Mouse (Mus musculus): Measurements from ENCODE around the gene Sec31a. TPM values are rescaled to one million over a fixed set of nuclear protein-coding genes. Genes with fewer than 3 reads are reported as not detected.
A peak's percentile ranks its signal among the peaks of the same experiment; 100 is the strongest.
"Not testable (repeated sequence)": the region's sequence is repeated elsewhere in the genome, so short reads cannot be mapped to it uniquely, and the experiment has no call there.

The Sec31a gene
- polyA plus RNA-seq, 1 experiment from 2014 or later = 203 TPM

DNA sequence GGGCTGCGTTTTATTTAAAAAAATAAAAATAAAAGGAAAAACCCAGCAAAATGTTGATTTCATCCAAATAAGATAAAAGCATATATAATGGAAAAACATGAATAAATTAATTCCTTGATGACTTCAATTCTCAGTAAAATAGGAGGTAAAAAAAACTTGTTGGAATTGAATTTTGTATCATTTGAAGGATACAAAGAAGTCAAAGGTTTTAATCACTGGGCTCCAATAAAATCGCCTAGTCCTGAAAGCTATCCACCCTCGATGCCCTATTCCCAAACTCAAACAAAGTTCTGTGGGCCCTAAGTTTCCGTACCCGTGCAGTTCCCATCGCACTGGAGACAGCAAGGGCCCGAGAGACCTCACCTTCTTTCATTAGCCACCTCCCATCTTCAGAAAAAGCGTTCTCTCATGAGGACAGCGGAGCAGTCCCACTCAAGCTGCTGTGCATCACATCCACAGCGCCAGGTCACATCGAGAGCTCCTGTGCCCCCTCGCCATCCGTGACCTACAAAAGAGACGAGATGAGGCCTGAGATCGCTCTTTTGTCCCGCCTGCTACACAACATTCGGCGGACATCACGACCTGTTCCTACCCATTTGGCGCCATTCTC, 12.8 kb upstream of the Sec31a start:
- peak; percentile 61 for ATAC-seq (ENCODE audit: insufficient number of reproducible peaks, insufficient read depth, low FRiP score, low TSS enrichment, low read depth)
- Histone ChIP-seq H3K4me1 (peaks cover 45% of the 10 kb centered on the region), H3K4me3 (peak overlapping the region; percentile 81), H3K9ac (peak overlapping the region; percentile 97), H3K36me3 (peaks cover 41% of the 10 kb centered on the region), H3K27ac (peak overlapping the region; percentile 94), H3K4me2 (peak overlapping the region; percentile 93), H3K9me3 (no peaks in the 10 kb centered on the region), H3K27me3 (no peaks in the 10 kb centered on the region)
- under 1% methylated on average over 20 of the region's 20 CpGs for WGBS

DNA sequence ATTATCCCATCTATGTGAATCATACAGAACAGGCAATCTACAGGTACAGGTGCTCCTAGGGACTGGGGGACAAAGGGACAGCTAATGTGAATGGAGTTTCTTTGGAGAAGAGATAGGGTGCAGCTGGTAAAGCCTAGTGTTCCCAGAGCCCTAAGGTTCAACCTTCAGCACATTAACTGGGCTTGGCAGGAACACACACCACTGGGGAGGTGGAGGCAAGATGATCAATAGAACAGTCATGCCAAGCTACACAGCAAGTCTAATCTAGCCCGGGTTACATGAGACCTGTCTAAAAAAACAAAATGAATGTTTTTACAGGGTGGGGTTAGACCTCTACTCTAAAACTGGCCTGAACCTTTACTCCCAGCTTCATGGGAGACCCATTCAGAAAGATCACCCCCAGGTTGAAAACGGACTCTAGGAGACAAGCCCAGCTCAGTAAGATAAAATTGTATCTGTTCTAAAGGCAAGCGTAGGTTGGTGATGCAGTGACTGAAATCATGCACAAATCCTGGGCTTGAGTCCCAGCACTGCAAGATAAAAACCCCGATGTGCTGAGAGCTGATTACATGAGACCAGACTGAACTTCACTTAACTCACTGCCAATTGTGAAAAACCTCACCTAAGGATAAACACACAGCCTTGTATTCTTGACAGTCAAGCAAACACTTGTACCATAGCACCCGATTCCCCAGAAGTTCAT, 12.1 kb upstream of the Sec31a start:
- Histone ChIP-seq H3K9ac (peak overlapping the region; percentile 97), H3K4me3 (peak overlapping the region; percentile 81), H3K9me3 (no peaks in the 10 kb centered on the region), H3K4me1 (peaks cover 52% of the 10 kb centered on the region), H3K27ac (no peak overlapping the region), H3K36me3 (peaks cover 48% of the 10 kb centered on the region), H3K4me2 (peak overlapping the region; percentile 93), H3K27me3 (no peaks in the 10 kb centered on the region)
- ATAC-seq (ENCODE audit: insufficient number of reproducible peaks, insufficient read depth, low FRiP score, low TSS enrichment, low read depth) = no peak
- 7% methylated on average over 5 of the region's 5 CpGs for WGBS

DNA sequence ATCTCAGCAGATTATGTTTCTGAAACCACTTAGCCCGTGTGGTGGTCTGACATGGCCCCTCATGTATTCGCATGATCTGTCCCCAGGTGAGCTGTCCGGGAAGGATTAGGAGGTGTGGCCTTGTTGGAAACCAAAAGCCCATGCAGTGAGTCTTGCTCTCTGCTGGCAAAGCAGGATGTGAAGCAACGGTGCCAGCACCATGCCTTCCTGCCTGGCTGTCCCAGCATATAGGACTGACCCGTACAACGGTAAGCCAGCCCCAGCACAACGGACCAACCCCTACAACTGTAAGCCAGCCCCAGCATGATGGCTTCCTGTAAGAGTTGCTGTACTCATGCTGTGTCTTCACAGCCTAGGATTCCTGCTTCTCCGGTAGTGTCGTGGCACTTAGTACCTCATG, 11.2 kb upstream of the Sec31a start:
- peak overlapping the region; percentile 93 for H3K4me2 ChIP-seq
- H3K9ac ChIP-seq = peak overlapping the region; percentile 97
- H3K4me1 ChIP-seq = peaks cover 55% of the 10 kb centered on the region
- peaks cover 57% of the 10 kb centered on the region for H3K36me3 ChIP-seq
- no peaks in the 10 kb centered on the region for H3K9me3 ChIP-seq
- H3K27me3 ChIP-seq = no peaks in the 10 kb centered on the region
- 40% methylated on average over 9 of the region's 9 CpGs for WGBS
- no peak for ATAC-seq (ENCODE audit: insufficient number of reproducible peaks, insufficient read depth, low FRiP score, low TSS enrichment, low read depth)
- 0 out of 2 replicates have a peak overlapping the region, but pooled peaks have one; percentile 7 for H3K27ac ChIP-seq
- peak overlapping the region; percentile 81 for H3K4me3 ChIP-seq

DNA sequence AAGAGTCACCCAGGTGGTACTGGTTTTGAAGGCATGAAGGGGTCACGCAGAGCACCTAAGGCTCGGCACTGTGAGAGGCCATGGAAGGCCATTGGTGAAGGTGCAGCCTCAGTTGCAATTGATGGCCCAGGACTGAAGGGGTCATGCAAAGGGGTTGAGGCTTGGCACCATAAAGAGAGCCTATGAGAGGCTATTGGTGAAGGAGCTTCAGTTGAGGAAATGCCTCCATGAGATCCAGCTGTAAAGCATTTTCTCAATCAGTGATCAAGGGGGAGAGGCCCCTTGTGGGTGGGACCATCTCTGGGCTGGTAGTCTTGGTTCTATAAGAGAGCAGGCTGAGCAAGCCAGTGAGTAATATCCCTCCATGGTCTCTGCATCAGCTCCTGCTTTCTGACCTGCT, 9.8 kb upstream of the Sec31a start:
- ATAC-seq (ENCODE audit: insufficient number of reproducible peaks, insufficient read depth, low FRiP score, low TSS enrichment, low read depth); H3K27ac ChIP-seq; H3K9me3 ChIP-seq; H3K27me3 ChIP-seq; H3K9ac ChIP-seq: not testable (repeated sequence)
- Histone ChIP-seq H3K4me2 (peak overlapping the region; percentile 93; the same call in 1 of the 2 replicates), H3K4me3 (peak overlapping the region; percentile 81; the same call in 1 of the 2 replicates), H3K4me1 (peaks cover 55% of the 10 kb centered on the region), H3K36me3 (peaks cover 71% of the 10 kb centered on the region)
- 66% methylated on average over 2 of the region's 2 CpGs for WGBS

DNA sequence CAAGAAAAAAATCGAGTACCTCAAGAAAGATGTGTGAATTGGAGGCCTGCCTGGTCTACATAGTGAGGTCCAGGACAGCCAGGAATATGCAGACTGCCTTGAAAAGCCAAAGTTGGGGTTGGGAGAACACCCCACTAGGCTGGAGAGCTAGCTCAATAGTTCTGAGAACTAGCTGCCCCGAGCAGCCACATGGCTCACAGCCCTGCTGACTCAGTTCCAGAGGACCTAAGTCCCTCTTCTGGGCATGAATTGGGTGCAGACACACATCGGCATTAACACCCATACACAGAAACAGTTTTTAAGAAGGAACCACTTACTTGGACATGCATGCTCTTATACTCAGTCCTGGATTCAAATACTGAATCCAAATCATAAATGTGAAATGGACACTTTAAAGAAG, 8.2 kb upstream of the Sec31a start:
- Histone ChIP-seq H3K4me3 (0 out of 2 replicates have a peak overlapping the region, but pooled peaks have one; percentile 9), H3K36me3 (peaks cover 86% of the 10 kb centered on the region), H3K4me2 (peak overlapping the region; percentile 31), H3K27ac (no peak overlapping the region), H3K27me3 (no peaks in the 10 kb centered on the region), H3K9me3 (no peaks in the 10 kb centered on the region), H3K4me1 (peaks cover 47% of the 10 kb centered on the region), H3K9ac (peak overlapping the region; percentile 11; the same call in 1 of the 2 replicates)
- WGBS = 77% methylated on average over 3 of the region's 3 CpGs
- ATAC-seq (ENCODE audit: insufficient number of reproducible peaks, insufficient read depth, low FRiP score, low TSS enrichment, low read depth) = no peak

DNA sequence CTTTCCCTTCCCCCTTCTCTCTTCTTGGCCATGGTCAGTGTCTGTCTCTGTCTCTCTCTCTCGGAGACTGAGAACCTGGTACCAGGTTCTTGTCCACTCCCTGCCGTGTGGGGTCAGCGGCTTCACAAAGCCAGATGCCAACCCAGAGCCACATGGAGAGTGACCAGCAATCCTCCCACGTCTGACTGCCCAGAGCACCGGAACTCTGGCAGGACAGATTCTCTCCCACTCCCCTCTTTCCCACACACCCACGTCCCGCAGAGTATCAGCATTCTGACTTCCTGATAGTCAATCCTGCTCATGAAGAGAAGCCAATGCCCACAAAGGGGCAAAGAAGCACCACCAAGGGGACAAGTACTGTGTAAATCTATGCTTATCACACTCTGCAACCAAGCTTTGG, 7.6 kb upstream of the Sec31a start:
- no peak for ATAC-seq (ENCODE audit: insufficient number of reproducible peaks, insufficient read depth, low FRiP score, low TSS enrichment, low read depth)
- Histone ChIP-seq H3K9ac (peak overlapping the region; percentile 58), H3K36me3 (peaks cover 92% of the 10 kb centered on the region), H3K27ac (0 out of 2 replicates have a peak overlapping the region, but pooled peaks have one; percentile 48), H3K4me1 (peaks cover 47% of the 10 kb centered on the region), H3K27me3 (no peaks in the 10 kb centered on the region), H3K9me3 (no peaks in the 10 kb centered on the region), H3K4me3 (no peak overlapping the region), H3K4me2 (peak overlapping the region; percentile 31)
- WGBS = 81% methylated on average over 7 of the region's 7 CpGs

DNA sequence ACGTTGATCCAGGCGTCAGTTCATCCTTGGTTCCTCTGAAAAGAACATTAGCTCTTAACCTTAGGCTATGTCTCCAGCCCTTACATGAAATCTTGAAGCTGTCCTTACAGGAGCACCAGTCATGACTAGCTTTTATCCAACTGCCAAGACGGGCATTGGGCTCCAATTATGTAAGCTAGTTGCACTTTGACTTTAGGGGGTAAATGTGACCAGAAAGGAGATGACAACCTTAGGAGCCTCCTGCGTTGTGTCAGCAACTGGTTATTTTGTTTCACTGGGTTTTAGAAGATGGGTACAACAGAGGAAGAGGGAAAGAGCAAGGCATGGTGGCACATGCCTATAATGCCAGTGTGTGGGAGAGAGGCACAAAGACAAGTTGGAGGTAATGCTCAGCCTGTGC, 2.8 kb upstream of the Sec31a start:
- Histone ChIP-seq H3K9me3 (no peaks in the 10 kb centered on the region), H3K27ac (0 out of 2 replicates have a peak overlapping the region, but pooled peaks have one; percentile 24), H3K9ac (no peak overlapping the region), H3K4me2 (no peak overlapping the region), H3K27me3 (no peaks in the 10 kb centered on the region), H3K4me1 (peaks cover 20% of the 10 kb centered on the region), H3K4me3 (no peak overlapping the region), H3K36me3 (peaks cover 57% of the 10 kb centered on the region)
- no peak for ATAC-seq (ENCODE audit: insufficient number of reproducible peaks, insufficient read depth, low FRiP score, low TSS enrichment, low read depth)
- WGBS = 58% methylated on average over 4 of the region's 4 CpGs

DNA sequence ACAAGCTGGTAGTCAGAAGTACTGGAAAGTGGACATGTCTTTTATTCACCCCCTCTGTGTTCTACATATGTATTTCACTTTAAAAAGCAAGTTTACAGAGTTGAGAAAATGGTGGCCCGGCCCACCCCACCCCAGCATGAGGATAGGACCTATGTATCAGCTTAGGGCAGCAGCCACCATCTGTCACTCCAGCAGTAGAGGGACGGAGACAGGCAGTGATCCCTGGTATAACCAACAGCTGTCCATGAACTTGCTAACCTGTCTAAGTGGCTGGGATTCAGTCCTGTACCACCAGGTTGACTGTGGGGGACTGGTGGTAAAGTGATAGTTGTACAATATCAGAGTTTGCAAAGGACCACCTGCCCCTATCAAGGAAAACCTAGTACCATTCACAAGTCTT, 2.0 kb upstream of the Sec31a start:
- H3K36me3 ChIP-seq = peaks cover 50% of the 10 kb centered on the region
- no peaks in the 10 kb centered on the region for H3K9me3 ChIP-seq
- H3K9ac ChIP-seq = no peak overlapping the region
- no peak for ATAC-seq (ENCODE audit: insufficient number of reproducible peaks, insufficient read depth, low FRiP score, low TSS enrichment, low read depth)
- no peak overlapping the region for H3K4me2 ChIP-seq
- H3K27me3 ChIP-seq = no peaks in the 10 kb centered on the region
- H3K4me3 ChIP-seq = no peak overlapping the region
- no peak overlapping the region for H3K27ac ChIP-seq
- WGBS = 85% methylated on average over 2 of the region's 2 CpGs
- H3K4me1 ChIP-seq = peaks cover 20% of the 10 kb centered on the region

DNA sequence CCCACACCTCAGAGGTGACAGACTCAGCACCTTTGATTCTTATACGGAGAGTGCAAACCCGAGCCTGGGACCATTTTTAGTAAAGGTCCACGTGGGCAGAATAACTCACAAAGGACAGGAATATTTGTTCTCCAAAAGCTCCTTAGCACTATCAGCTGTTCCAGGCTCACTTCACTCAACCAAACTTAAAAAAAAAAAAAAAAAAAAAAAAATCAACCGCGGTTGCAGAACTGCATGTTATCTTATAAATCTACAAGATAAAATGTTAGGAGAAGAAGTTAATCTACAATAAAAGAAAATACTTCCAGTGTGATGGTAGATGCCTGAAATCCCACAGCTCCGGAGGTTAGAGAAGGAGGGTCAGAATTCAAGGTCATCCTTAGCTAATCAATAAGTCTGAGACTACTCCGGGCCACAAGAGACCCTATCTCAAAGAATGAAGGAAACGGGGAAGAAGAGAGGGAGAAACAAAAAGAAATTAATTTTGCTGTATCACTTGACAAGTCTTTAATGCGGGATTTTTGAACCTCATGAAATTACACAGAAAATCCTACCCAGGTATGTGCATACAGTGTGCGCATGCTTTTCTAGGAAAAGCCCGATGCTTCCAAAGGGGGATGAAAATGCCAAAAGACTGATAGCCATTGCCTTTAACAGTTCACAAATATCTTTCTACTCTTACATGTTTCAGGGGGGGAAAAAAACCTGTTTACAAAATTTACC, 1.4 kb downstream of the Sec31a start:
- Histone ChIP-seq H3K4me2 (peak overlapping the region; percentile 67), H3K27ac (no peak overlapping the region), H3K9ac (peak overlapping the region; percentile 91), H3K27me3 (no peaks in the 10 kb centered on the region), H3K9me3 (no peaks in the 10 kb centered on the region), H3K36me3 (peaks cover 16% of the 10 kb centered on the region), H3K4me1 (peaks cover 24% of the 10 kb centered on the region), H3K4me3 (peak overlapping the region; percentile 90)
- no peak for ATAC-seq (ENCODE audit: insufficient number of reproducible peaks, insufficient read depth, low FRiP score, low TSS enrichment, low read depth)
- WGBS = 62% methylated on average over 11 of the region's 11 CpGs

DNA sequence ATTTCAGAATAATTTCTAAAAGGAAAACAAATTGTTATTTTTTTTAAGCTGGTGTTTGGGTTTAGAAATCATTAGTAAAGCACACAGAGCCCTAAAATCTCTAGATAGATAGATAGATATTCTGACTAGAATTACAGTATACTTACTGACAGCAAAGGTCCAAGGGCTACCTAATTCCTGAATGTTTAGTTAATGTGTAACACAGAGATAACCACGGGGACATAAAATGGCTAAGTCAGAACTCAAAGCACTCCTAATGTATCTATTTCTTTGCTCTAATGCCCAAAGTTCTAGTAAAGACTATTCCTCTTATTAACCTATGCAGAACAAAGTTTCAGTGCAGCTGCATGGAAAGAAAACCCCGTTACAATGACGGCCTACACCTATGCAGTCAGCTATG, 3.1 kb downstream of the Sec31a start:
- Histone ChIP-seq H3K36me3 (peaks cover 4% of the 10 kb centered on the region), H3K9me3 (no peaks in the 10 kb centered on the region), H3K9ac (no peak overlapping the region), H3K27me3 (no peaks in the 10 kb centered on the region), H3K27ac (no peak overlapping the region), H3K4me1 (peaks cover 24% of the 10 kb centered on the region), H3K4me2 (no peak overlapping the region), H3K4me3 (no peak overlapping the region)
- 82% methylated on average over 3 of the region's 3 CpGs for WGBS
- no peak for ATAC-seq (ENCODE audit: insufficient number of reproducible peaks, insufficient read depth, low FRiP score, low TSS enrichment, low read depth)

DNA sequence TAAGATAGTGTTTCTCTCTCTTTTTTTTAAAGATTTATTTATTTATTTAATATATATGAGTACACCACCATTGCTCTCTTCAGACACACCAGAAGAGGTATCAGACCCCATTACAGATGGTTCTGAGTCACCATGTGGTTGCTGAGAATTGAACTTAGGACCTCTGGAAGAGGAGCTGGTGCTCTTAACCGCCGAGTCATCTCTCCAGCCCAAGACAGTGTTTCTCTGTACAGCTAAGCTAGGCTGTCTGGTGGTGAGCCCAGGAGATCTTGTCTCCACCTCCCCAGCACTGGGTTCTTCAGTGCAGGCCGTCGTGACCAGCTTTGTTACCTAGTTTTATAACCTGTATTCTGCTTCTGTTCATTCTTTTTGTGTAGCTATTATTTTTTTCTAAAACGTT, 5.8 kb downstream of the Sec31a start:
- Histone ChIP-seq H3K4me1 (peaks cover 24% of the 10 kb centered on the region), H3K27ac (no peak overlapping the region), H3K27me3 (no peaks in the 10 kb centered on the region), H3K4me2 (no peak overlapping the region), H3K4me3 (no peak overlapping the region), H3K36me3 (peaks cover 23% of the 10 kb centered on the region), H3K9me3 (no peaks in the 10 kb centered on the region), H3K9ac (no peak overlapping the region)
- no peak for ATAC-seq (ENCODE audit: insufficient number of reproducible peaks, insufficient read depth, low FRiP score, low TSS enrichment, low read depth)
- 92% methylated on average over 5 of the region's 5 CpGs for WGBS

Measured in embryonic facial prominence, embryonic 13.5 days (tissue).